Mouse (Mus musculus) liver, embryonic 12.5 days (tissue): ENCODE data around the gene Gpr142. TPM values are rescaled to one million over a fixed set of nuclear protein-coding genes. Genes with fewer than 3 reads are reported as not detected.

Experiments used
- ATAC-seq: fragments of 200-750 bp; cut with Nextera tagmentation; 2 replicates; pipeline ENCODE4 v1.8.0; 2017; ENCODE audit warnings: moderate number of reproducible peaks, mild to moderate bottlenecking, moderate library complexity
- H3K27ac ChIP-seq: fragments of 300-500 bp; sonication (generic); 2 replicates; pipeline ENCODE4 v1.5.1; 2016; ENCODE audit warnings: mild to moderate bottlenecking
- H3K27me3 ChIP-seq: fragments of 300-500 bp; sonication (generic); replicated peaks from 2 replicates; pipeline ENCODE4 v1.6.1; 2016; ENCODE audit warnings: mild to moderate bottlenecking, moderate library complexity
- H3K36me3 ChIP-seq: fragments of 300-500 bp; sonication (generic); 2 replicates; pipeline ENCODE4 v1.6.1; 2016; ENCODE audit warnings: mild to moderate bottlenecking, moderate library complexity
- H3K4me1 ChIP-seq: fragments of 300-500 bp; sonication (generic); 2 replicates; pipeline ENCODE4 v1.6.1; 2016
- H3K4me2 ChIP-seq: fragments of 300-500 bp; sonication (generic); 2 replicates; pipeline ENCODE4 v1.6.1; 2016; ENCODE audit warnings: mild to moderate bottlenecking, moderate library complexity
- H3K4me3 ChIP-seq: fragments of 300-500 bp; sonication (generic); 2 replicates; pipeline ENCODE4 v1.5.1; 2016; ENCODE audit warnings: mild to moderate bottlenecking, moderate library complexity
- H3K9ac ChIP-seq: fragments of 300-500 bp; sonication (generic); 2 replicates; pipeline ENCODE4 v1.6.1; 2016; ENCODE audit warnings: mild to moderate bottlenecking, moderate library complexity
- H3K9me3 ChIP-seq: fragments of 300-500 bp; sonication (generic); replicated peaks from 2 replicates; pipeline ENCODE4 v1.6.1; 2016; ENCODE audit warnings: mild to moderate bottlenecking, moderate library complexity
- WGBS: fragments of 180-500 bp; shearing (Covaris S2); methylation state at CpG from one replicate; pipeline ENCODE4 v1.1.7; 2016; ENCODE audit not compliant: insufficient replicate concordance; 5-methylcytosine and 5-hydroxymethylcytosine counted together
- polyA plus RNA-seq: library from polyadenylated mRNA; unstranded; fragments of >200 nt; fragmentation: Nextera tagmentation; extraction: Ambion mirVana; gene quantifications from 2 replicates; pipeline ENCODE4 v1.2.1, GENCODE M21; 2016

The Gpr142 gene
- polyA plus RNA-seq, 1 experiment from 2014 or later: not detected

GRCm38 (mm10) chr11:114803990-114804389 is 5.3 kb downstream of the Gpr142 start:
- H3K27me3 ChIP-seq: no peaks in the 10 kb centered on the region
- H3K9me3 ChIP-seq: no peaks in the 10 kb centered on the region
- no peak overlapping the region for H3K27ac ChIP-seq
- H3K36me3 ChIP-seq: no peaks in the 10 kb centered on the region
- H3K4me1 ChIP-seq: peaks cover 11% of the 10 kb centered on the region
- H3K4me3 ChIP-seq: no peak overlapping the region
- H3K9ac ChIP-seq: no peak overlapping the region
- WGBS: 55% methylated on average over 8 of the region's 8 CpGs
- ATAC-seq: no peak
- no peak overlapping the region for H3K4me2 ChIP-seq

GRCm38 (mm10) chr11:114807025-114807424 is 8.3 kb downstream of the Gpr142 start:
- Histone ChIP-seq H3K27ac (no peak overlapping the region), H3K4me1 (peaks cover 11% of the 10 kb centered on the region), H3K9ac (no peak overlapping the region), H3K4me3 (no peak overlapping the region), H3K9me3 (no peaks in the 10 kb centered on the region), H3K4me2 (no peak overlapping the region), H3K27me3 (no peaks in the 10 kb centered on the region), H3K36me3 (no peaks in the 10 kb centered on the region)
- ATAC-seq: no peak
- WGBS: 47% methylated on average over 2 of the region's 2 CpGs

- H3K27me3 ChIP-seq: no peaks in the 10 kb centered on the region
- no peaks in the 10 kb centered on the region for H3K36me3 ChIP-seq
- H3K27ac ChIP-seq: no peak overlapping the region
- no peak overlapping the region for H3K4me2 ChIP-seq
- peak; percentile 41; the same call in 1 of the 2 replicates for ATAC-seq
- no peak overlapping the region for H3K4me3 ChIP-seq
- no peak overlapping the region for H3K9ac ChIP-seq
- 30% methylated on average over 14 of the region's 14 CpGs for WGBS
- H3K9me3 ChIP-seq: no peaks in the 10 kb centered on the region
- peaks cover 12% of the 10 kb centered on the region for H3K4me1 ChIP-seq
These were observed 9.1 kb downstream of the Gpr142 start for GRCm38 (mm10) chr11:114807686-114808427.

- 33% methylated on average over 1 of the region's 1 CpGs for WGBS
- H3K9ac ChIP-seq: no peak overlapping the region
- no peak overlapping the region for H3K4me3 ChIP-seq
- H3K9me3 ChIP-seq: no peaks in the 10 kb centered on the region
- peaks cover 14% of the 10 kb centered on the region for H3K4me1 ChIP-seq
- no peaks in the 10 kb centered on the region for H3K36me3 ChIP-seq
- ATAC-seq: no peak
- no peaks in the 10 kb centered on the region for H3K27me3 ChIP-seq
- H3K4me2 ChIP-seq: no peak overlapping the region
- no peak overlapping the region for H3K27ac ChIP-seq
These were observed 10.6 kb downstream of the Gpr142 start for GRCm38 (mm10) chr11:114809371-114809770.

GRCm38 (mm10) chr11:114810344-114810743 is 11.6 kb downstream of the Gpr142 start:
- ATAC-seq: no peak
- Histone ChIP-seq H3K4me2 (no peak overlapping the region), H3K9me3 (no peaks in the 10 kb centered on the region), H3K9ac (no peak overlapping the region), H3K4me1 (peaks cover 14% of the 10 kb centered on the region), H3K27ac (no peak overlapping the region), H3K36me3 (no peaks in the 10 kb centered on the region), H3K4me3 (no peak overlapping the region), H3K27me3 (no peaks in the 10 kb centered on the region)
- 19% methylated on average over 4 of the region's 4 CpGs for WGBS

- Histone ChIP-seq H3K4me1 (peaks cover 9% of the 10 kb centered on the region), H3K36me3 (no peaks in the 10 kb centered on the region), H3K27ac (no peak overlapping the region), H3K4me2 (no peak overlapping the region), H3K9ac (no peak overlapping the region), H3K27me3 (no peaks in the 10 kb centered on the region), H3K9me3 (no peaks in the 10 kb centered on the region), H3K4me3 (no peak overlapping the region)
- whole genome bisulfite sequencing: 21% methylated on average over 6 of the region's 6 CpGs
- ATAC-seq: peak; percentile 31; the same call in 1 of the 2 replicates
These were observed 14.1 kb downstream of the Gpr142 start for GRCm38 (mm10) chr11:114812731-114813240.

- Histone ChIP-seq H3K4me2 (no peak overlapping the region), H3K36me3 (no peaks in the 10 kb centered on the region), H3K4me3 (no peak overlapping the region), H3K9ac (no peak overlapping the region), H3K9me3 (no peaks in the 10 kb centered on the region), H3K4me1 (peaks cover 15% of the 10 kb centered on the region; the same call in 1 of the 2 replicates), H3K27me3 (no peaks in the 10 kb centered on the region), H3K27ac (no peak overlapping the region)
- 61% methylated on average over 11 of the region's 11 CpGs for WGBS
- ATAC-seq: no peak
These were observed 16.3 kb downstream of the Gpr142 start for GRCm38 (mm10) chr11:114814873-114815592.

GRCm38 (mm10) chr11:114816934-114817333 is 18.2 kb downstream of the Gpr142 start:
- ATAC-seq: no peak
- Histone ChIP-seq H3K4me3 (no peak overlapping the region), H3K4me1 (peaks cover 15% of the 10 kb centered on the region; the same call in 1 of the 2 replicates), H3K36me3 (no peaks in the 10 kb centered on the region), H3K4me2 (no peak overlapping the region), H3K27me3 (no peaks in the 10 kb centered on the region), H3K27ac (no peak overlapping the region), H3K9ac (no peak overlapping the region), H3K9me3 (no peaks in the 10 kb centered on the region)
- WGBS: 84% methylated on average over 4 of the region's 4 CpGs

- Histone ChIP-seq H3K9ac (no peak overlapping the region), H3K36me3 (no peaks in the 10 kb centered on the region), H3K27me3 (no peaks in the 10 kb centered on the region), H3K27ac (no peak overlapping the region), H3K4me1 (peaks cover 16% of the 10 kb centered on the region), H3K4me2 (no peak overlapping the region), H3K9me3 (no peaks in the 10 kb centered on the region), H3K4me3 (no peak overlapping the region)
- ATAC-seq: no peak
- 49% methylated on average over 7 of the region's 7 CpGs for WGBS
These were observed 19.5 kb downstream of the Gpr142 start for GRCm38 (mm10) chr11:114818185-114818584.

- no peak overlapping the region for H3K4me3 ChIP-seq
- H3K9ac ChIP-seq: no peak overlapping the region
- ATAC-seq: no peak
- H3K4me2 ChIP-seq: no peak overlapping the region
- H3K4me1 ChIP-seq: peaks cover 19% of the 10 kb centered on the region
- no peaks in the 10 kb centered on the region for H3K9me3 ChIP-seq
- WGBS: 70% methylated on average over 2 of the region's 2 CpGs
- H3K27ac ChIP-seq: no peak overlapping the region
- H3K27me3 ChIP-seq: no peaks in the 10 kb centered on the region
- H3K36me3 ChIP-seq: no peaks in the 10 kb centered on the region
These were observed 20.4 kb downstream of the Gpr142 start for GRCm38 (mm10) chr11:114819110-114819509.

- Histone ChIP-seq H3K27ac (no peak overlapping the region), H3K4me3 (no peak overlapping the region), H3K9me3 (no peaks in the 10 kb centered on the region), H3K9ac (no peak overlapping the region), H3K27me3 (no peaks in the 10 kb centered on the region), H3K4me1 (peaks cover 19% of the 10 kb centered on the region), H3K4me2 (no peak overlapping the region), H3K36me3 (no peaks in the 10 kb centered on the region)
- WGBS: 44% methylated on average over 3 of the region's 3 CpGs
- no peak for ATAC-seq
These were observed 21.7 kb downstream of the Gpr142 start for GRCm38 (mm10) chr11:114820444-114820843.

GRCm38 (mm10) chr11:114821325-114821724 is 22.6 kb downstream of the Gpr142 start:
- no peak for ATAC-seq
- Histone ChIP-seq H3K4me3 (no peak overlapping the region), H3K27me3 (no peaks in the 10 kb centered on the region), H3K27ac (no peak overlapping the region), H3K36me3 (no peaks in the 10 kb centered on the region), H3K4me2 (no peak overlapping the region), H3K9ac (no peak overlapping the region), H3K9me3 (no peaks in the 10 kb centered on the region), H3K4me1 (peaks cover 24% of the 10 kb centered on the region)
- 14% methylated on average over 1 of the region's 1 CpGs for WGBS
